Mouse (Mus musculus) stomach, embryonic 15.5 days (tissue): ENCODE data around the gene Adtrp. TPM values are rescaled to one million over a fixed set of nuclear protein-coding genes. Genes with fewer than 3 reads are reported as not detected.

Source experiments
- ATAC-seq: fragments of 200-750 bp; cut with Nextera tagmentation; 2 replicates; pipeline ENCODE4 v1.8.0; 2017; ENCODE audit warnings: low read depth, moderate number of reproducible peaks, moderate TSS enrichment; ENCODE audit not compliant: insufficient read depth, low FRiP score
- H3K27ac ChIP-seq: fragments of 300-500 bp; sonication (generic); 2 replicates; pipeline ENCODE4 v1.5.1; 2015; ENCODE audit warnings: mild to moderate bottlenecking, inconsistent platforms
- H3K27me3 ChIP-seq: fragments of 300-500 bp; sonication (generic); replicated peaks from 2 replicates; pipeline ENCODE4 v1.6.1; 2015; ENCODE audit warnings: inconsistent platforms
- H3K36me3 ChIP-seq: fragments of 300-500 bp; sonication (generic); 2 replicates; pipeline ENCODE4 v1.6.1; 2015; ENCODE audit warnings: inconsistent platforms
- H3K4me1 ChIP-seq: fragments of 300-500 bp; sonication (generic); 2 replicates; pipeline ENCODE4 v1.6.1; 2015; ENCODE audit warnings: inconsistent platforms
- H3K4me2 ChIP-seq: fragments of 300-500 bp; sonication (generic); 2 replicates; pipeline ENCODE4 v1.6.1; 2015; ENCODE audit warnings: mild to moderate bottlenecking, inconsistent platforms
- H3K4me3 ChIP-seq: fragments of 300-500 bp; sonication (generic); replicated peaks from 2 replicates; pipeline ENCODE4 v1.5.1; 2015; ENCODE audit warnings: inconsistent platforms
- H3K9ac ChIP-seq: fragments of 300-500 bp; sonication (generic); 2 replicates; pipeline ENCODE4 v1.6.1; 2015; ENCODE audit warnings: inconsistent platforms
- H3K9me3 ChIP-seq: fragments of 300-500 bp; sonication (generic); 2 replicates; pipeline ENCODE4 v1.6.1; 2016; ENCODE audit warnings: inconsistent platforms
- WGBS: fragments of 180-500 bp; shearing (Covaris S2); methylation state at CpG from one replicate; pipeline ENCODE4 v1.1.7; 2015; 5-methylcytosine and 5-hydroxymethylcytosine counted together
- polyA plus RNA-seq: library from polyadenylated mRNA; unstranded; fragments of >200 nt; fragmentation: Nextera tagmentation; extraction: Ambion mirVana; gene quantifications from 2 replicates; pipeline ENCODE4 v1.2.1, GENCODE M21; 2015

The Adtrp gene
- polyA plus RNA-seq, 1 experiment from 2014 or later, result 2.4 TPM

GRCm38 (mm10) chr13:41805138-41805820, 42.2 kb downstream of the Adtrp start:
- H3K36me3 ChIP-seq, result no peaks in the 10 kb centered on the region
- 0 out of 2 replicates have a peak, but pooled peaks cover 2% of the 10 kb centered on the region for H3K4me1 ChIP-seq
- H3K9me3 ChIP-seq, result no peaks in the 10 kb centered on the region
- ATAC-seq, result no peak
- no peak overlapping the region for H3K4me2 ChIP-seq
- WGBS, result 81% methylated on average over 7 of the region's 7 CpGs
- no peak overlapping the region for H3K9ac ChIP-seq
- H3K27ac ChIP-seq, result no peak overlapping the region
- H3K27me3 ChIP-seq, result no peaks in the 10 kb centered on the region
- H3K4me3 ChIP-seq, result no peak overlapping the region

DNA sequence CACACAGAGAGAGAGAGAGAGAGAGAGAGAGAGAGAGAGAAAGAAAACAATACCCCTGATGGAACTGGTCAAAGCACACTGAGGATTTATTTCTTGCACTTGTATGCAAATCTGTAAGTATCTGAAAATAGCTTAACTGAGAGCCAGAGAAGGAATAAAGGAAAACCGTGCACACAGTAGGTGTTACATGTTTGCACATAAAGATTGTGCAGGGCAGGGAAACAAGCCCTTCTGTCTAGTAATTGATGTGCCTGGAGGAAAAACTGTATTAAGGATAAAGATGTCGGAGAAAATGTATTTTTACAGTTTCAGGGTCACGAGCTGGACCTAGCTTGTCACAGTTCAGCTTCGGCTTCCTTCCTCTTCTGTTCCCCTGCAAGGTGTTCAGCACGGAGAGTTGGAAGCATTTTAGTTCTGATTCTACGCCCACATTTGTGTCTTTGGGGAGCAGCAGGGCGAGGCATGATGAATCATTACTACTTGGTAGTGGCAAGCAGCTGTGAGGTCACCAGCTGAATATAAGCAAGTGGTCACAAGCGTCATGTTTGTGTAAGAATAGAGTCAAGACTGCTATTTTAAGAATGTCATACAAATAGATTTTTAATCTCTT, 43.7 kb downstream of the Adtrp start:
- no peaks in the 10 kb centered on the region for H3K27me3 ChIP-seq
- no peak overlapping the region for H3K4me2 ChIP-seq
- no peaks in the 10 kb centered on the region for H3K9me3 ChIP-seq
- 0 out of 2 replicates have a peak, but pooled peaks cover 2% of the 10 kb centered on the region for H3K4me1 ChIP-seq
- H3K9ac ChIP-seq, result no peak overlapping the region
- no peaks in the 10 kb centered on the region for H3K36me3 ChIP-seq
- no peak for ATAC-seq
- WGBS, result 34% methylated on average over 8 of the region's 8 CpGs
- no peak overlapping the region for H3K4me3 ChIP-seq
- no peak overlapping the region for H3K27ac ChIP-seq

GRCm38 (mm10) chr13:41801177-41801636, 46.3 kb downstream of the Adtrp start:
- H3K4me1 ChIP-seq, result 0 out of 2 replicates have a peak, but pooled peaks cover 2% of the 10 kb centered on the region
- ATAC-seq, result peak; percentile 31; the same call in 1 of the 2 replicates
- WGBS, result 20% methylated on average over 8 of the region's 8 CpGs
- no peaks in the 10 kb centered on the region for H3K27me3 ChIP-seq
- H3K27ac ChIP-seq, result no peak overlapping the region
- H3K4me3 ChIP-seq, result no peak overlapping the region
- H3K9ac ChIP-seq, result no peak overlapping the region
- no peak overlapping the region for H3K4me2 ChIP-seq
- no peaks in the 10 kb centered on the region for H3K9me3 ChIP-seq
- no peaks in the 10 kb centered on the region for H3K36me3 ChIP-seq

DNA sequence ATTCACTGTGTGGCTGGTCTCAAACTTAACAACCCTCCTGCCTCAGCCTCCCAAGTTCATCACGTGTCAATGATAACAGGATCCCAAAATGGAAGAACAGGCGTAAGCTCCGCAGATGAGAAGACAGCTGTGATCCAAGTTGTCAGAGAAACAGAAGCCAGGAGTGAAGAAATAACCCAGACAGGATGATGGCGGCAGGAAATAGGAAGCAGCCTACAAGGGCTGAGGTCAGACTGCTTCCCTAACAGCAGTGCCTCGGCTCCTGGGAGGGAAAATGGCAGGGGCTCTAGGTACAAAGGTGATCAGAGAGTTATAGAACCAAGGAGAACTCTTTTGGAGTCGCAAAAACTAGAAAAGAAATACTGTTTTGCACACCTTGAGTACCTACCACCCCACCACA, 54.6 kb downstream of the Adtrp start:
- no peak for ATAC-seq
- no peaks in the 10 kb centered on the region for H3K27me3 ChIP-seq
- no peaks in the 10 kb centered on the region for H3K36me3 ChIP-seq
- H3K4me2 ChIP-seq, result no peak overlapping the region
- 82% methylated on average over 6 of the region's 6 CpGs for WGBS
- H3K27ac ChIP-seq, result no peak overlapping the region
- no peak overlapping the region for H3K9ac ChIP-seq
- no peaks in the 10 kb centered on the region for H3K4me1 ChIP-seq
- no peak overlapping the region for H3K4me3 ChIP-seq
- no peaks in the 10 kb centered on the region for H3K9me3 ChIP-seq

- Histone ChIP-seq H3K27me3 (no peaks in the 10 kb centered on the region), H3K27ac (no peak overlapping the region), H3K36me3 (no peaks in the 10 kb centered on the region), H3K4me1 (no peaks in the 10 kb centered on the region), H3K4me2 (no peak overlapping the region), H3K9me3 (no peaks in the 10 kb centered on the region), H3K4me3 (no peak overlapping the region), H3K9ac (no peak overlapping the region)
- ATAC-seq, result no peak
- 76% methylated on average over 2 of the region's 2 CpGs for WGBS
Observed at GRCm38 (mm10) chr13:41787863-41788536, 59.5 kb downstream of the Adtrp start.

- Histone ChIP-seq H3K4me2 (no peak overlapping the region), H3K27ac (no peak overlapping the region), H3K4me1 (no peaks in the 10 kb centered on the region), H3K36me3 (no peaks in the 10 kb centered on the region), H3K9me3 (no peaks in the 10 kb centered on the region), H3K27me3 (no peaks in the 10 kb centered on the region), H3K9ac (no peak overlapping the region), H3K4me3 (no peak overlapping the region)
- ATAC-seq, result no peak
- whole genome bisulfite sequencing, result 81% methylated on average over 3 of the region's 3 CpGs
Observed at GRCm38 (mm10) chr13:41786640-41787039, 60.8 kb downstream of the Adtrp start.

- Histone ChIP-seq H3K27me3 (no peaks in the 10 kb centered on the region), H3K36me3 (no peaks in the 10 kb centered on the region), H3K9me3 (no peaks in the 10 kb centered on the region), H3K9ac (no peak overlapping the region), H3K27ac (no peak overlapping the region), H3K4me3 (no peak overlapping the region), H3K4me1 (no peaks in the 10 kb centered on the region), H3K4me2 (no peak overlapping the region)
- peak; percentile 66; the same call in 1 of the 2 replicates for ATAC-seq
- WGBS, result 76% methylated on average over 7 of the region's 7 CpGs
Observed at GRCm38 (mm10) chr13:41784889-41785701, 62.4 kb downstream of the Adtrp start.

DNA sequence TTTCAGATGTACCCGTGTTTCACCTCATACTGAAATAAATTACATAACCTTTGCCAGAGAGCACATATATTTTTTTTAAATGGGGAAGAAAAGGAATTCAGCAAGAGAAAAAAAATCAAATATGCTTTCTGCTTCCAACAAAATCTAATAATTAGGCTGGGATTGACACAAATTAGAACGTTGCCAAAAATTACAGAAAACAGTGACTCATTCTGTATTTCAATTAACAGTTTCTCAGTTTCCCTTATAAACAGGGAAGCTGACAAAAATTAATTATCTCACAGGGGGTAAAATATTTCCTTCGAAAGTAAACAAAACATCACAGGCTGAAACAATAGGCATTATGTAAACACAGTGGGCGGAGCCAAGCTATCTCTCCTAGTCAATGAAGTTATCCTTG, 67.2 kb downstream of the Adtrp start:
- Histone ChIP-seq H3K36me3 (no peaks in the 10 kb centered on the region), H3K27ac (no peak overlapping the region), H3K4me3 (no peak overlapping the region), H3K4me1 (no peaks in the 10 kb centered on the region), H3K4me2 (no peak overlapping the region), H3K9me3 (no peaks in the 10 kb centered on the region), H3K27me3 (no peaks in the 10 kb centered on the region), H3K9ac (no peak overlapping the region)
- WGBS, result 68% methylated on average over 4 of the region's 4 CpGs
- ATAC-seq, result no peak

DNA sequence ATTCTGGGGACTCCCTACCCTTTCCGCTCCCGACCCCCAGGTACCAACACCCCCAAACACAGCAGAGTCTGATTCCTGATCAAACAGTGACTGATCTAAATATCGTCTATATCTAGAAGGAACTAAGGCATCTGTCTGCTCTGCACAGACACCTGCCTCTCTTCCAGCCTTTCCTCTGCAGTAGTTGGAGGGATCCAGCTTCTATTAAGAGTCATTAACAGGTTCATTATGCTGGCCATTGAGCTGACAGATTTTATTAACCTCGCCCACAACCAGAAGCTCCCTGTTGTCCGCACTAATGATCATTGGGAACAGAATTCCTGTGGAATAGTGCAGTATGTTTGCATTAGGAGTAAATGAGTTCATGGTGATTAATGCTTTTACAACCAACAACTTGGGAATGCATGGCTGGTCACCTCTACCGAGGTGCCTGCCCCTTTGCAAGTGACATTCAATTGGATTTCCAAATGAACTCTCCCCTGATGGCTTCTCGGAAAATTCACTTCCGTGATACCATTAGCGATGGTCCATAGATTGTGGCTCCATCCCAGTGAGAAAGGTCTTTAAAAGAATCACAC, 67.8 kb downstream of the Adtrp start:
- Histone ChIP-seq H3K4me3 (no peak overlapping the region), H3K9me3 (no peaks in the 10 kb centered on the region), H3K4me1 (no peaks in the 10 kb centered on the region), H3K9ac (no peak overlapping the region), H3K36me3 (no peaks in the 10 kb centered on the region), H3K4me2 (no peak overlapping the region), H3K27me3 (no peaks in the 10 kb centered on the region), H3K27ac (no peak overlapping the region)
- WGBS, result 75% methylated on average over 9 of the region's 9 CpGs
- no peak for ATAC-seq

DNA sequence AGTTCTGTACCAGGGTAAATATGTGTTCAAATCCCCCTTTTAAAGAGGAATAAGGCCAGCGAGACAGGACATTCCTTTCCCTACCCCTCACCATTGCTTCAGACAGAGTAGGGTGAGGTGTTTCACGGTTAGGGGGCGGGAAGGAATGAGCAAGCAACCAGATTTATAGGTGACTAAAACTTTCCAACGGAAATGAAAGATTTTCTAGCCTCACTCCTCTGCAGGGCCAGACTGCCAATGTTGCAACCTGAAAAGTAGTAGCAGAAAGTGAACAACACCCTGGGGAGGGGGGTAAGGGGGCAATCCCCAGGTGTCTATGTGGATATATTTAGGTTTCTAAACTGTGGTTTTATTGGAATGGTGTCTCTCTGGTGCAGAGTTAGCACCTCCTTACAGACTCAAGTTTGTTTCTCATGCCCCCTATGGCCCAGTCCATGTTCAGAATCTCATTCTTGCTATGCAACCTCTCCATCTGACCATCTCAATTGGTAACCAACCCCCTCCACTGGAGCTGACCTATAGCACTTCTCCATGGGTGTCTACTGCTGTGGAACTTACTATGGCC, 73.6 kb downstream of the Adtrp start:
- WGBS, result 82% methylated on average over 4 of the region's 4 CpGs
- no peak overlapping the region for H3K4me2 ChIP-seq
- ATAC-seq, result no peak
- H3K27me3 ChIP-seq, result no peaks in the 10 kb centered on the region
- H3K9me3 ChIP-seq, result no peaks in the 10 kb centered on the region
- H3K4me3 ChIP-seq, result no peak overlapping the region
- no peak overlapping the region for H3K9ac ChIP-seq
- H3K4me1 ChIP-seq, result no peaks in the 10 kb centered on the region
- no peaks in the 10 kb centered on the region for H3K36me3 ChIP-seq
- no peak overlapping the region for H3K27ac ChIP-seq

- no peak for ATAC-seq
- Histone ChIP-seq H3K9ac (no peak overlapping the region), H3K36me3 (no peaks in the 10 kb centered on the region), H3K4me1 (no peaks in the 10 kb centered on the region), H3K9me3 (no peaks in the 10 kb centered on the region), H3K27ac (no peak overlapping the region), H3K4me3 (no peak overlapping the region), H3K4me2 (no peak overlapping the region), H3K27me3 (no peaks in the 10 kb centered on the region)
- 45% methylated on average over 3 of the region's 3 CpGs for WGBS
Observed at GRCm38 (mm10) chr13:41771061-41771460, 76.4 kb downstream of the Adtrp start.
